Mouse (Mus musculus): ENCODE measurements around the gene Kcnmb1. TPM values are rescaled to one million over a fixed set of nuclear protein-coding genes. Genes with fewer than 3 reads are reported as not detected.

The Kcnmb1 gene
- polyA plus RNA-seq, 1 experiment from 2014 or later, result 0.17 TPM

GRCm38 (mm10) chr11:33974341-33975040 lies 11.7 kb downstream of the Kcnmb1 start:
- Histone ChIP-seq H3K4me2 (no peak overlapping the region), H3K27me3 (no peaks in the 10 kb centered on the region), H3K4me3 (no peak overlapping the region), H3K9me3 (no peaks in the 10 kb centered on the region), H3K9ac (no peak overlapping the region), H3K36me3 (no peaks in the 10 kb centered on the region), H3K27ac (no peak overlapping the region), H3K4me1 (peaks cover 7% of the 10 kb centered on the region; the same call in 1 of the 2 replicates)
- no peak for ATAC-seq (ENCODE audit: insufficient number of reproducible peaks, low FRiP score, low TSS enrichment, low read depth)
- 69% methylated on average over 14 of the region's 14 CpGs for WGBS

- Histone ChIP-seq H3K4me3 (no peak overlapping the region), H3K27ac (no peak overlapping the region), H3K4me1 (0 out of 2 replicates have a peak, but pooled peaks cover 2% of the 10 kb centered on the region), H3K9me3 (no peaks in the 10 kb centered on the region), H3K27me3 (no peaks in the 10 kb centered on the region), H3K9ac (no peak overlapping the region), H3K4me2 (no peak overlapping the region), H3K36me3 (no peaks in the 10 kb centered on the region)
- no peak for ATAC-seq (ENCODE audit: insufficient number of reproducible peaks, low FRiP score, low TSS enrichment, low read depth)
- 83% methylated on average over 2 of the region's 2 CpGs for WGBS
Measured at GRCm38 (mm10) chr11:33975121-33975520, 12.3 kb downstream of the Kcnmb1 start.

DNA sequence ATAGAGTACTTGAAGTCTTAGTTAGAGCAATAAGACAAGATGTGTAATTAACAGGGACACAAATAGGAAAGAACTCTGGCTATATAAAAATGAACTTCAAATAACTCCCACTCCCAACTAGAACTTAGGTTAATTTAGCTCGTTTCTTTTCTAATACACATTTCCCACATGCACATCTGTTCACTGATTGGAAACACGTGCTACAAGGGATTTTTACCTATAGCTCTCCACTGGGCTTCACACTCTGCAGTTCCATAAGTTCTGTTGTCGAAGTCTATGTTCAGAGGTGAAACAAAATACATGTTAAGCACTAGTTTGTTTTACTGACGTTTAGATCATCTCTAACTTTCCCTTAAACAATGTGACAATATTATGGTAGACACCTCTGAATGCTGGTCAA lies 17.3 kb downstream of the Kcnmb1 start:
- ATAC-seq (ENCODE audit: insufficient number of reproducible peaks, low FRiP score, low TSS enrichment, low read depth), result no peak
- Histone ChIP-seq H3K27ac (no peak overlapping the region), H3K4me1 (no peaks in the 10 kb centered on the region), H3K27me3 (no peaks in the 10 kb centered on the region), H3K4me2 (no peak overlapping the region), H3K9me3 (no peaks in the 10 kb centered on the region), H3K36me3 (no peaks in the 10 kb centered on the region), H3K4me3 (no peak overlapping the region), H3K9ac (no peak overlapping the region)
- 28% methylated on average over 4 of the region's 4 CpGs for WGBS

- no peaks in the 10 kb centered on the region for H3K4me1 ChIP-seq
- H3K27ac ChIP-seq, result no peak overlapping the region
- H3K4me2 ChIP-seq, result no peak overlapping the region
- H3K9ac ChIP-seq, result no peak overlapping the region
- no peak for ATAC-seq (ENCODE audit: insufficient number of reproducible peaks, low FRiP score, low TSS enrichment, low read depth)
- no peaks in the 10 kb centered on the region for H3K36me3 ChIP-seq
- H3K9me3 ChIP-seq, result no peaks in the 10 kb centered on the region
- H3K27me3 ChIP-seq, result 0 out of 2 replicates have a peak, but pooled peaks cover 6% of the 10 kb centered on the region
- 80% methylated on average over 2 of the region's 2 CpGs for WGBS
- no peak overlapping the region for H3K4me3 ChIP-seq
Measured at GRCm38 (mm10) chr11:33986525-33986924, 23.7 kb downstream of the Kcnmb1 start.

DNA sequence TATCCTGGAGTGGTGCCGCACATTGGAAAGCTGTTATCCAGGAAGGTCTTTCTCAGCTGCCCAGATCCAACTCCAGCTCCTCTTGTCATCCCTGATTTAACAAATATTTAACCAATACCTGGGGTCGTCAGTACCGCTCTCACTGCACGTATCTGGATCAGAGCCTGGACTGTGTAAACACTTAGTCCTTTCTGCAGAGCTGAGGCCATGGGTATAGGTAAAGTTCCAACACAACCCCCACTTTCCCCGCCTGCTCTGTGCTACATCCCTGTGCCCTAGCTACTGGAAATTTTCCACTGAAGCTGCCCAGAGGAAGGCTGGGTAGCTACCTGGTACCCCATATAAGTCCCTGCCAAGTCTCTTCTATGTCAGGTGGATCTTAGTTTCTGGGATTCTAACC lies 27.2 kb downstream of the Kcnmb1 start:
- Histone ChIP-seq H3K4me1 (peaks cover 11% of the 10 kb centered on the region), H3K4me3 (no peak overlapping the region), H3K36me3 (no peaks in the 10 kb centered on the region), H3K27me3 (peaks cover 10% of the 10 kb centered on the region; the same call in 1 of the 2 replicates), H3K9ac (no peak overlapping the region), H3K27ac (no peak overlapping the region), H3K9me3 (no peaks in the 10 kb centered on the region), H3K4me2 (no peak overlapping the region)
- no peak for ATAC-seq (ENCODE audit: insufficient number of reproducible peaks, low FRiP score, low TSS enrichment, low read depth)
- 71% methylated on average over 5 of the region's 5 CpGs for WGBS

DNA sequence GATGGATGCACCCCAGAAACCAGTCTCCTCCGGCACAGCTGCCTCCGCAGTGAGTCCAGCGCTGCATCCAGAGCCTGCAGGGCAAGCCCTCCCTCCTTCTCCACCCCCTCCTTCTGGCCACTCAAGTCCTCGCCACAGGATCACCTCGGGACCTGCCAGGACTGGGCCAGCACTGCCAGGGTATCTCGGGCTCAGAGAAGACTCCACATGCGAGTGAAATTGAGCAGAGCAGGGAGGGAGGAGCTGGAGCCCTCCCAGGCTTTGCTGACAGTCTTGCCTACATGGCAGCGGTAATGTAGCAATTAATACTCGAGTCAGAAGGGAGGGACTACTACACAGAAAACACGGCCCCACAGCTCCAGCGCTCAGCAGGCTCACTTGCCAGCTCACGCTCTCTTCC lies 30.1 kb downstream of the Kcnmb1 start, which contains the start of gene Kcnip1:
Kcnip1 (minus strand) TSS at position 215 of the 400 bp plus-strand sequence.
- Histone ChIP-seq H3K4me2 (peak within 1 kb of the TSS; percentile 37), H3K4me3 (peak within 1 kb of the TSS; percentile 10; the same call in 1 of the 2 replicates), H3K36me3 (no peaks in the 10 kb centered on the region), H3K27me3 (peaks cover 12% of the 10 kb centered on the region; the same call in 1 of the 2 replicates), H3K9me3 (no peaks in the 10 kb centered on the region), H3K4me1 (peaks cover 11% of the 10 kb centered on the region), H3K9ac (0 out of 2 replicates have a peak within 1 kb of the TSS, but pooled peaks have one; percentile 4), H3K27ac (no peak within 1 kb of the TSS)
- no peak for ATAC-seq (ENCODE audit: insufficient number of reproducible peaks, low FRiP score, low TSS enrichment, low read depth)
- WGBS, result 13% methylated on average over 12 of the region's 12 CpGs

GRCm38 (mm10) chr11:33993496-33993895 lies 30.7 kb downstream of the Kcnmb1 start:
- H3K27me3 ChIP-seq, result peaks cover 12% of the 10 kb centered on the region; the same call in 1 of the 2 replicates
- no peak overlapping the region for H3K4me3 ChIP-seq
- H3K27ac ChIP-seq, result no peak overlapping the region
- H3K4me2 ChIP-seq, result peak overlapping the region; percentile 37; the same call in 1 of the 2 replicates
- ATAC-seq (ENCODE audit: insufficient number of reproducible peaks, low FRiP score, low TSS enrichment, low read depth), result no peak
- H3K4me1 ChIP-seq, result peaks cover 11% of the 10 kb centered on the region
- H3K36me3 ChIP-seq, result no peaks in the 10 kb centered on the region
- WGBS, result 51% methylated on average over 5 of the region's 5 CpGs
- no peak overlapping the region for H3K9ac ChIP-seq
- H3K9me3 ChIP-seq, result no peaks in the 10 kb centered on the region

GRCm38 (mm10) chr11:33998244-33998643 lies 35.4 kb downstream of the Kcnmb1 start:
- Histone ChIP-seq H3K4me1 (peaks cover 4% of the 10 kb centered on the region; the same call in 1 of the 2 replicates), H3K4me2 (no peak overlapping the region), H3K36me3 (no peaks in the 10 kb centered on the region), H3K4me3 (no peak overlapping the region), H3K9me3 (no peaks in the 10 kb centered on the region), H3K9ac (no peak overlapping the region), H3K27ac (no peak overlapping the region), H3K27me3 (0 out of 2 replicates have a peak, but pooled peaks cover 6% of the 10 kb centered on the region)
- WGBS, result 60% methylated on average over 10 of the region's 10 CpGs
- ATAC-seq (ENCODE audit: insufficient number of reproducible peaks, low FRiP score, low TSS enrichment, low read depth), result no peak

DNA sequence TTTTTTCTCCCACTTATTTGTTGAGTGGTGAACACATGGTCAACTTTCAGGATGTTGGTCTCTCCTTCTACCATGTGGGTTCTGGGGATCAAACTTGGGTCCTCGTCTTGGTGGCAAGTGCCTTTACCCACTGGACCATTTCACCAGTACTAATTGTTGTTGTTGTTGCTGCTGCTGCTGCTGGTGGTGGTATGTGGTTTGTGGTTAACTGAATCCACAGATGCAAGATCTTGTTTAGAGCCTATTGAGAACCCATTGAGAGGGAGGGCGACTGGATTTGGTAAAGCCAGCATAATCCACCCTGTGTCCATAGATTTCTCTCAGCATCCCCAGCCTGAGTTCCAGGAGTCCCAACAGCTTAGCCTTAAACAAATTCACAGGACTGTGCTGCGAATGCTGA lies 37.6 kb downstream of the Kcnmb1 start:
- no peaks in the 10 kb centered on the region for H3K27me3 ChIP-seq
- WGBS, result 82% methylated on average over 3 of the region's 3 CpGs

GRCm38 (mm10) chr11:34001938-34002592 lies 39.3 kb downstream of the Kcnmb1 start:
- Histone ChIP-seq H3K9me3 (no peaks in the 10 kb centered on the region), H3K27ac (no peak overlapping the region), H3K36me3 (no peaks in the 10 kb centered on the region), H3K27me3 (no peaks in the 10 kb centered on the region), H3K4me3 (no peak overlapping the region), H3K4me2 (no peak overlapping the region), H3K4me1 (no peaks in the 10 kb centered on the region), H3K9ac (no peak overlapping the region)
- WGBS, result 7% methylated on average over 5 of the region's 5 CpGs
- no peak for ATAC-seq (ENCODE audit: insufficient number of reproducible peaks, low FRiP score, low TSS enrichment, low read depth)

More for the DNA sequence above, 37.6 kb downstream of the Kcnmb1 start:
- Histone ChIP-seq H3K27ac (no peak overlapping the region), H3K4me2 (no peak overlapping the region), H3K4me1 (no peaks in the 10 kb centered on the region), H3K9ac (no peak overlapping the region), H3K9me3 (no peaks in the 10 kb centered on the region), H3K4me3 (no peak overlapping the region), H3K36me3 (no peaks in the 10 kb centered on the region)
- ATAC-seq (ENCODE audit: insufficient number of reproducible peaks, low FRiP score, low TSS enrichment, low read depth), result no peak

GRCm38 (mm10) chr11:34002593-34002965 lies 39.8 kb downstream of the Kcnmb1 start:
- H3K4me1 ChIP-seq, result no peaks in the 10 kb centered on the region
- ATAC-seq (ENCODE audit: insufficient number of reproducible peaks, low FRiP score, low TSS enrichment, low read depth), result no peak
- H3K27ac ChIP-seq, result no peak overlapping the region
- no peak overlapping the region for H3K9ac ChIP-seq
- H3K4me2 ChIP-seq, result no peak overlapping the region
- H3K9me3 ChIP-seq, result no peaks in the 10 kb centered on the region
- no peaks in the 10 kb centered on the region for H3K36me3 ChIP-seq
- WGBS, result 70% methylated on average over 5 of the region's 5 CpGs
- no peak overlapping the region for H3K4me3 ChIP-seq
- no peaks in the 10 kb centered on the region for H3K27me3 ChIP-seq

DNA sequence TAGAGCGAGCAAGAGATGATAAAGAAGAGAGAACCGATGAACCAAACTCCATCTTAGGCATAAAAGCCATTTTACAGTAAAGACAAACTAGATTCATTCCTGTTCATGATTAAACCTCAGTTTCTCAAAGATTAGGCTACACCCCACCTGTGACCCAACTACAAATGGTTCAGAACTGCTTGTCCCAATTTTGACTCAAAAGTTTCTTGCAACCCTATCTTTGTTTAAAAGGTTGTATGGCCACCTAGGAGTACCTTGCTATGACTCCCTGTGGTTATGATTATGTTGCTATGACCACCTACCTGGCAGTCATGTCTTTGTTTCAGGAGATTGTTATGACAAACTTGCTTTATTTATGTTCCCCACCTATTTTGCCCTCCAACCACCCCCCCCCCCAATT lies 44.8 kb downstream of the Kcnmb1 start:
- H3K9ac ChIP-seq, result no peak overlapping the region
- H3K4me1 ChIP-seq, result peaks cover 13% of the 10 kb centered on the region
- no peak for ATAC-seq (ENCODE audit: insufficient number of reproducible peaks, low FRiP score, low TSS enrichment, low read depth)
- no peaks in the 10 kb centered on the region for H3K9me3 ChIP-seq
- 91% methylated on average over 2 of the region's 2 CpGs for WGBS
- no peaks in the 10 kb centered on the region for H3K36me3 ChIP-seq
- no peak overlapping the region for H3K27ac ChIP-seq
- no peak overlapping the region for H3K4me3 ChIP-seq
- H3K27me3 ChIP-seq, result no peaks in the 10 kb centered on the region
- no peak overlapping the region for H3K4me2 ChIP-seq

All from limb, embryonic 15.5 days (tissue).